Mouse (Mus musculus) brain, embryonic 14.5 days (tissue): ENCODE data around the gene Espl1.

Source experiments
- CTCF ChIP-seq: fragments of 200-500 bp; IDR thresholded peaks from 2 replicates; pipeline ENCODE4 v1.5.1; 2012; ENCODE audit warnings: inconsistent platforms, mild to moderate bottlenecking, moderate library complexity, borderline replicate concordance; ENCODE audit not compliant: insufficient read depth, insufficient read length; ENCODE audit errors: extremely low read depth
- POLR2A ChIP-seq: fragments of 200-500 bp; IDR thresholded peaks from 2 replicates; pipeline ENCODE4 v1.6.1; 2012; ENCODE audit warnings: mild to moderate bottlenecking, inconsistent platforms, borderline replicate concordance; ENCODE audit not compliant: poor library complexity, insufficient read depth, insufficient read length, severe bottlenecking; ENCODE audit errors: extremely low read depth

DNA sequence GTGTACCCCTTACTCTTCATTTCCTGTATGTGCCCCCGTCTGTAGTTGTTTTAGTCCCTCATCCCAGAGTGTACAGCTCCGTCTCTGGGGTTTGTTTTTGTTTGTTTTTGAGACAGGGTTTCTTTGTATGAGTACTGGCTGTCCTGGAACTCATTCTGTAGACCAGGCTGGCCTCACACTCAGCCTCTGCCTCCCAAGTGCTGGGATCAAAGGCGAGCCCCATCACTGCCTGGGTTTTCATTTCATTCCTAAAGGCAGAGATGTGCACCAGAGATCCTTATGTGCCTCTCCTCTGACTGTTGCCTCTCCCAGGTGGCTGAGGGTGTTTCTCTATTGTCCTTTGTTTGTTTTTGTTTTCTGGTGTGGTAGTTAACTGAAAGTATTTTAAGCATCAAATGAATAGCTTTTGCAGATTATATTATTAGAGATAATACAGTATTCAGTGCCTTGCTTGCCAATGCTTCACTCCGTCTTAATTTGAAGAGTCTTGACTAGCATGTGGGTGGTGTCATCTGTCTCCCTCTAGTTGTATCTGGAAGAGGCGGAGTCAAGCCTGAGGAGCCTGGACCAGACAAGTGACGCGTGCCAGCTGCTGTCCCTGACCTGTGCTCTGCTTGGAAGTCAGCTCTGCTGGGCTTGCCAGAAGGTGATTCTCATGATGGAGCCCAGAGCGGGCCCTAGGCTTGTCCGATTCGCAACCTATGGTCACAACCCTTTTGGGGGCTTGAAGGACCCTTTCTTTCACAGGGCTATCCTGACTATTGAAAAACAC is 14.2 kb downstream of the Espl1 start:
- TF ChIP-seq CTCF = no peak
- no peak for TF ChIP-seq POLR2A
